Mouse (Mus musculus) Muller cell, postnatal 12 days (primary cell): ENCODE measurements around the gene Rap2a.

Experiments used
- DNase-seq: peaks from one replicate; pipeline ENCODE4 v3.0.0-alpha.2; 2015; ENCODE audit errors: inconsistent ontology term

Gene Rap2a

DNA sequence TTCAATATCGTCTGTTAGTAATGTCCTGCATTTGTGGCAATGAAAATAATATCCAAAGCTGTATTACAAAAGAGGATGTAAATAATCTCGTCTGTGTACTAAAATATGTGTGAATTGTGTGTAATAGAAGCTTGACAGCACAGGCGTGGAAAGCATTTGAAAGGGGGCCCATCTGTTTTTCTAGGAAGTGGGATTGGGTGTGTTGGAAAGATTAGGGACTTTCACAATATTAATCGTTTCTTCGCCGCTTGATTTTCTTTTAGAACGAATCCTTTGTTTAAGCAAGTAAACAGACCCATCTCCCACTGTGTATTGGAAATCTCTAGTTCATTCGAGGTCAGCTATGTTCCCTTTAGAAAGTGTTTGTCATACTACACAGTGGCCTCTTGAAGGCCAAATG is 64.2 kb downstream of the Rap2a start:
- no peak for DNase-seq

DNA sequence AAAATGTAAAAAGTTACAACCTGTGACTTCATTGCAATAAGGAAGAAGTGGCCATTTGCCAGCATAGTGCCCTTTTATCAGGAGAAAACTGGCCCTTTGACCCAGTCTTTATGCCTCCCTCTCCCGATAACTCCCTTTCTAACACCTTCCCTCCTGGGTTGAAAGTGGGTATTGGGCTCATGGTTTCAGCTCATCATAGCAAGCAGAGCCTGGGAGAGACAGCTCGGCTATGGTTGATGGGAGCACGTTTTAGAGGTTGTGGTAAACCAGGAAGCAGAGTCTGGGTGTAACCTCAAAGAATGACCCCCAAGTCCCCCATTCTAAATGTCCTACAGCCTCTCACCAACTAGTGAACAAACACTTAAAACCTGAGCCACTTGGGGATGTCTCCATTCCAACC is 64.7 kb downstream of the Rap2a start:
- no peak for DNase-seq

DNA sequence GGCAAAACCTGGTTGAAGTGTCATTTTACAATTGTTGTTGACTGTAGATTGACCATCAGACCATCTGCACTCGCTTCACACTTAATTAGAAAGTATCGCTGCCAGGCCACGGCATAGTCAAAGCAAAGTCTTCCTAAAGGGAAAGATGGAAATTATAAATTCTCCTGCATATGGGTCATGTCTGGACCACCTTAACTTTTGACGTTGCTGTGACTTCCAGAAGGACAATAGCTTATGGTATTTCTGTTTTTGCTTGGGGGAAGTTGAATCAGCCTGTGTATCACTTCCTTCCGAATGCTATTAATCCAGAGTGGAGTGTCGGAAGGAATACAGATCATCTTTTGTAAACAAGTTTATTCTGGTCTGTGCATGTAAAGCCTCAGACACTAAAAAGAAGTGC is 65.6 kb downstream of the Rap2a start:
- no peak for DNase-seq

DNA sequence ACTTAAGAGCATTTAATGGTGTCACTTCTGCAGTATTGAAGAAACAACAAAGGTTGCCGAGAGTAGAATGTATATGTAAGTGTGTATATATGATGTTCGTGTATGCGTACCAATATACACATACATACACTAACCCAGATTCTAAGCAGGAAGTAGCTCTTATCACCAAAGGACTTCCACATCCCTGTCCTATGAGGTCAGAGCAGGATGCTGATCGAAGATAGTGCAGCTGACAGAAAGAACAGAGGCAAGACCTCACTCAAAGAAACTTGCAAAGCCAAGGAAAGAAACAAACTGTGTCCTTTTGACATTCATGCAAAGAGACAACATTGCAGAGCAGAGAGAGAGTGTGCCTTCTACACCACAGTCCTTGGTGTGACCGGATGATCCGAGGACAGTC is 66.3 kb downstream of the Rap2a start:
- no peak for DNase-seq

DNA sequence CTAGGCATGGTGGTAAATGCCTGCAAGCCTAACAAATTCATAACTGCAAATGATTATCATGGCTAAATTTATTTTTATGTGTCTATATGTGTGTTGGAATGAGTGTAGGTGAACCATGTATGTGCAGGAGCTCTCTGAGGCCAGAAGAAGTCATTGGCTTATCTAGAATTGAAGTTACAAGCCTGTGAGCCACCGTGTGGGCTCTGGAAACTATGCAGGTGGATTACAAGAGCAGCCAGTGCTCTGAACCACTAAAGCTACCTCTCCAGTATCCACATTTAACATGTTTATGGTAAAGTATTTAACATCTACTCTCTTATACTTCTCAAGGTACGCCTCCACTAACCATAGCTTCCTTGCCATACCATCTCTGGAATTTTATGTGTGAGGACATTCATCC is 66.7 kb downstream of the Rap2a start:
- DNase-seq: no peak
